Mouse (Mus musculus) CH12.LX (cell line): ENCODE results near the gene Tbc1d30.

Source experiments
- CHD1 ChIP-seq: IDR thresholded peaks from 2 replicates; pipeline ENCODE4 v1.6.1; 2012; ENCODE audit warnings: low read depth, low read length, improper control_type of control experiment, inconsistent platforms
- CTCF ChIP-seq, 2 experiments: IDR thresholded peaks in 1 of 2; conservative IDR thresholded peaks in 1 of 2; 2 replicates each; pipeline ENCODE4 v1.5.1; 2011 to 2012; ENCODE audit warnings: low read depth in 2 of 2, low read length in 2 of 2, improper control_type of control experiment in 1 of 2, inconsistent platforms in 1 of 2, mild to moderate bottlenecking in 1 of 2, moderate library complexity in 1 of 2
- KAT2A ChIP-seq: IDR thresholded peaks from 2 replicates; pipeline ENCODE4 v1.6.1; 2012; ENCODE audit warnings: low read length, improper control_type of control experiment, inconsistent platforms; ENCODE audit not compliant: insufficient replicate concordance
- MAFK ChIP-seq: IDR thresholded peaks from 2 replicates; pipeline ENCODE4 v1.6.1; 2011; ENCODE audit warnings: low read length, improper control_type of control experiment; ENCODE audit not compliant: insufficient replicate concordance
- NELFE ChIP-seq: IDR thresholded peaks from 2 replicates; pipeline ENCODE4 v1.6.1; 2011; ENCODE audit warnings: low read depth, low read length, improper control_type of control experiment
- POLR2A ChIP-seq: IDR thresholded peaks from 2 replicates; pipeline ENCODE4 v1.6.1; 2011; ENCODE audit warnings: low read depth, mild to moderate bottlenecking, improper control_type of control experiment, low read length
- SMC3 ChIP-seq: IDR thresholded peaks from 2 replicates; pipeline ENCODE4 v1.6.1; 2011; ENCODE audit warnings: low read depth, low read length, improper control_type of control experiment
- ZC3H11A ChIP-seq: IDR thresholded peaks from 2 replicates; pipeline ENCODE4 v1.6.1; 2012; ENCODE audit warnings: low read depth, mild to moderate bottlenecking, inconsistent platforms, low read length, improper control_type of control experiment
- ZNF384 ChIP-seq: IDR thresholded peaks from 2 replicates; pipeline ENCODE4 v1.6.1; 2012; ENCODE audit warnings: low read depth, low read length, improper control_type of control experiment, inconsistent platforms

- TF ChIP-seq NELFE (no peak), POLR2A (no peak), ZC3H11A (no peak), CHD1 (no peak), CTCF (conservative IDR thresholded peaks at IDR 0.05 in 1 of 2, IDR thresholded peaks at IDR 0.05 in 1 of 2; ENCODE audit: low read depth in 2 of 2, low read length in 2 of 2) (no peak), MAFK (no peak), ZNF384 (no peak), KAT2A (no peak), SMC3 (no peak)
Measured at GRCm38 (mm10) chr10:121277022-121277471, 74.0 kb downstream of the Tbc1d30 start.
